Mouse (Mus musculus) T-helper 17 cell (primary cell): ENCODE measurements around the gene Dis3l.
"Not testable (repeated sequence)": the region's sequence is repeated elsewhere in the genome, so short reads cannot be mapped to it uniquely, and the experiment has no call there.

Experiments
- in situ Hi-C, 2 experiments: fragments of 300-600 bp; cut with MboI, MseI; formaldehyde crosslinking; loops; 1 replicate in 1 of 2; 2 replicates in 1 of 2; pipeline ENCODE4 v1.15.1; 2025; ENCODE audit warnings: high pct_unique_total_duplicates in 2 of 2

Dis3l gene

DNA sequence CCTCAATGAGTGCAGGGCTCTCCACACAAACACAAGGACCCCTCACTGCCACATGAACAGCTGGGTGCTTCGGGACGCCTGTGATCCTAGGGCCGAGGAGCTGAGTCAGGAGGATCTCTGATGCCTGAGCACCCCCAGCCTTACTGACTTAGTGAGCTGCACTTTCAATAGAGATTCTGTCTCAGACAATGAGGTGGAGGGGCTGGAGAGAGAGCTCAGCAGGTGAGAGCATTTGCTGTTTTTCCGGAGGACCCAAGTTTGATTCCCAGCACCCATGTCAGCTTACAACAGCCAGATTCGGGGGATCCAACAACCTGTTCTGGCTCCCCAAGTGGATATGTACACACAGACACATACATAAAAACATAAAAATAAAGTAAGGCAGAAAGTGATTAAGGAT is 24.1 kb downstream of the Dis3l start:
- in situ Hi-C loops, result no loop called here

DNA sequence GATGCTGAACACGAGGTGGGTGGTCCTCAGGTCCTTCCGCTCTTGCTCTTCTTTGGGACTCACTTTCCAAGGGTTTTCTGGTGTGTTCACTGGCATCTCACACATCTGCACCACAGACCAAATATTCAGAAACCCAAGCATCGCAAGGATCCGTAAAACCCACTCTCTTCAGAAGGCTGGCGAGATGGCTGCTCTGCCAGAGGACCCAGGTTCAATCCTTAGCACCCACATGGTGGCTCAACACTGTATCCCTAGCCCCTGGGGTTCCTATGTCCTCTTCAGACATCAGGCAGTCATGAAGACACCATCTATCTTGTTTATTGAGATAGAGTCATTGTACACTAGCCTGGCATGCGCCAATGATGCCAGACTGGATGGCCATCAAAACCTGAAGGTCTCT is 26.4 kb downstream of the Dis3l start:
- in situ Hi-C loops, result no loop called here

DNA sequence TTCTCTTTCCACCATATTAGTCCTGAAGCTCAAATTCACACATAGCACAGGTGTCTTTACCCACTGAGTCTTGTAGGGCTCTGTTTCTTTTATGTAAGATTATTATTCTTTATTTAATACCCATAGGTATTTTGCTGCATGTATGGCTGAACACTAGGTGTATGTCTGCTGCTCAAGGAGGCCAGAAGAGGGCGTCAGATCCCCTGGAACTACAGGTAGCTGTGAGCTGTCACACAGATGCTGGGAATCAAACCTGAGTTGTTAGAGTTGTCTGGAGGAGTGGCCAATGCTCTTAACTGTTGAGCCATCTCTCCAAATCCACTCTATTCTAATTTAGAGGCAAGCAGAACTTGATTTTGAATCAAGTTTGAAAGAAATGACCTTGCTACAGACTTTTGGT is 29.0 kb downstream of the Dis3l start:
- in situ Hi-C loops, result no loop called here

DNA sequence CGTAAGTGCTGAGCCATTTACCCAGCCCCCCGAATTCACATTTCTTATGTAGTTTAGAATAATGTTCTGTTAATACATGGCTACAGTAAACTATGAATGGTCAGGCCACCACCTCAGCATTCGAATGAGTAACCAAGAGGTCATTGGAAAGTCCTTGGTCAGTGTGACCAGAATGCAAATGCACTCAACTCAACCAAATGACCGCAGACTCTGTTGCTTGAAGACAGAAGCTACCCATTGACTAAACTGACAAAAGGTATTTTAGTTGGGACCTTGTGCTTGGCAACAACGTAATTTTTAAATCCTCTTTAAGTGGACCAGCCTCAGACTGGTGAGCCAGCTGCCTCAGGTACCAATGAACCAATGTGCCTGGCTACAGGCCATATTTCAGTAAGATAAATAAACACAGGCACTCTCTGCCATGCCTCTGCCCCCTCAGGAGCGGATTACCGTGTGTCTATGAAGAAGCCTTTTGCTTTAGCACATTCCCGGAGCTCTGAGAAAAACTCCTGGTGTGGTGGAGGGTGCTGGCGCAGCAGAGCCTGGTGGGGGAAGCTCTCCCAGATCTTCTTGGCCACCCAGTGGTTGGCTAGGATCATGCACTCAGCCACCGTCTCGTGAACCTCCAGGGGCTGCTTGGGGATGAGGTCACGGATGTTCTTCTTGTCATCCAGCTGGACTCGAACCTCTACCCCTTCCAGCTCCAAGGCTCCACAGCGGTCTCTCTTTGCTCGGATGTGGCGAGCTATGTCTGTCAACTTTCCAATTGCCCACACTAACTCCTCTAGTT is 29.9 kb downstream of the Dis3l start:
- in situ Hi-C loops, result no loop called here

DNA sequence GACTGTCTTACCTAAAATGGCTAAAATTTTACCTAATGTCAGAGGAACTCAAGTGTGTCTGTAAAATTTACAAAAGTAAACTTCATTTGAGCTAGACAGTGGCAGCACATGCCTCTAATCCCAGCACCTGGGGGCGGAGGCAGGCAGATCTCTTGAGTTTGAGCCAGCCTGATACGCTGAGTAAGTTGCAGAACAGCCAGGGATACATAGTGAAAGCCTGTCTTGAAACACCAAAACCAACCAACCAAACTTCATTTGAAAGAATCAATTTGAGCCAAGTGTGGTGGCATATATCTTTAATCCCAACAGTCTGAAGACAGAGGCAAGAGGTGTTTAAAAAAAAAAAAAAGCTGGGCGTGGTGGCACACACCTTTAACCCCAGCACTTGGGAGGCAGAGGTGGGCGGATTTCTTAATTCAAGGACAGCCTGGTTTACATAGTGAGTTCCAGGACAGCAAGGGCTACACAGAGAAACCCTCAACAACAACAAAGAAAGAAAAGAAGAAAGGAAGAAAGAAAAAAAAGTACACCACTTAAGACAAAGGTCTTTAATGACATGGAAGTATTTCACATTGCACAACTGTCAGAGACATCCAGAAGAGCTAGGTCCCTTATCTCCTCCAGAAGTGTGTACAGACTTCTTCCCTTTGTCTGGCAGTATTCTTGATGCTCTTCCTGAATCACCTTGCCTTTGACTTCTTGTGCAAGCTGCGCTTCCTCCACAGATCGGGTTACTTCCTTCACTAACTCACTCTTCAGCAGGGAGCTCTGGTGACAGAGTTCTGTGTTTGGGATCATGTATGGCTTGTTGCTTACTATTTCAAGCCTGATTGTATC is 34.4 kb downstream of the Dis3l start:
- in situ Hi-C loops, result loop anchor here (5.0 kb wide), 2 partner anchors 94 to 756 kb away; no protein-coding TSS in a partner anchor

DNA sequence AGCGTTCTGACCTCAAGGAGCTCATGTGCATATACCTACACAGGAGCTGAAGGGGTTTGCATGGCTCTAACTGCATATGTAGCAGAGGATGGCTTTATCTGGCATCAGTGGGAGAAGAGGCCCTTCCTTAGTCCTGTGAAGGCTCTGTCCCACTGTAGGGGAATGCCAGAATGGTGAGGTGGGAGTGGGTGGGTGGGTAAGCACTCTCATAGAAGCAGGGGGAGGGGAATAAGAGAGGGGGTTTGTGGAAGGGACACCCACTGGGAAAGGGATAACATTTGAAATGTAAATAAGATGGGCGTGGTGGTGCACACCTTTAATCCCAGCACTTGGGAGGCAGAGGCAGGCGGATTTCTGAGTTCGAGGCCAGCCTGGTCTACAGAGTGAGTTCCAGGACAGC is 38.0 kb downstream of the Dis3l start:
- in situ Hi-C loops, result not testable (repeated sequence)

DNA sequence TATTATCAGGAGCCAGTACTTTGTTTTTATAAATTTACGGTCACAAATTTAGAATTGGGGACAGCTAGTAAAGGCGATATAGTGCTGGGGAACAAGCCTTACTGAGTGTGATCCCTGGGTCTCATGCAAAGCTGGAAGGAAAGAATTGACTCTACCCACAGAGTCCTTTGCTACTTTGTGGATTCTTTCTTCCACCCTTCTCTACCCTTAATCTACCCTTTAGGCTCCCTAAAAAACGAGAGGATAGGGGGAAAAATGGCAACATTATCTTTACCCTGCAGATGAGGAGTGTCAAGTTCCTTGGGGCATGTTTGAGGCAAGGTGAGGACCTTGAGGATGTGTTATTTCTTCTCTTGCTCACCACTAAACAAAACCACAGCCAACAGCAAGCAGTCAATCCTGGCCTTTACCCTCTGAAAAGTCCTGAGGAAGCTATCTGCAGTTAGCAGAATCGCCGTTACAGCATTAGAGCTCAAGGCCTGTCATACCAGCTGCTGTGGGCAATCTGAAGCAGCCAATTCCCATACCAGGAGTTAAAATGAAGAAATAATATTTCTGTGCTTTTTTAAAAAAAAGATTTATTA is 58.6 kb downstream of the Dis3l start:
- in situ Hi-C loops, result loop anchor here in 1 of 2 experiments (5.0 kb wide), 1 partner anchor 110 kb away; the partner anchor contains the start of genes Rpl4 and Zwilch

DNA sequence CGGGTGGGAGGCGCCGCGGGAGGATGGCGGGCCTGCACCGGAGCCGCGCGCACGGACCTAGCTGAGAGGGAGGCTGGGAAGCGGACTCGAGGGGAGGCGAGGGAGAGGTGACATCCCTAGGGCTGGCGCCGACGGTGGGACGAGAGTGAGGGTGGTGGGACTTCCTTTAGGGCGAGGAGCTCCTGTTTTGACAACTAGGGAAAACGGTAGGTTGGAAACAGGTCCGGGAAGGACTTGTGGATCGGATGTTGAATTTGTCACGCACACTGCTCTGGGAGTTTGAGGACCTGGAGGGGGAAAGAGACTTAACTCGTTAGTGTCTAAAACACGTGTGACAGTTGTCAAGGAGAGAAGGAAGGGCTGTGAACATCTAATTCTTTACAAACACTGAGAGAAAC is 59.3 kb downstream of the Dis3l start:
- in situ Hi-C loops, result loop anchor here in 1 of 2 experiments (5.0 kb wide), 1 partner anchor 109 kb away; the partner anchor contains the start of genes Rpl4 and Zwilch

DNA sequence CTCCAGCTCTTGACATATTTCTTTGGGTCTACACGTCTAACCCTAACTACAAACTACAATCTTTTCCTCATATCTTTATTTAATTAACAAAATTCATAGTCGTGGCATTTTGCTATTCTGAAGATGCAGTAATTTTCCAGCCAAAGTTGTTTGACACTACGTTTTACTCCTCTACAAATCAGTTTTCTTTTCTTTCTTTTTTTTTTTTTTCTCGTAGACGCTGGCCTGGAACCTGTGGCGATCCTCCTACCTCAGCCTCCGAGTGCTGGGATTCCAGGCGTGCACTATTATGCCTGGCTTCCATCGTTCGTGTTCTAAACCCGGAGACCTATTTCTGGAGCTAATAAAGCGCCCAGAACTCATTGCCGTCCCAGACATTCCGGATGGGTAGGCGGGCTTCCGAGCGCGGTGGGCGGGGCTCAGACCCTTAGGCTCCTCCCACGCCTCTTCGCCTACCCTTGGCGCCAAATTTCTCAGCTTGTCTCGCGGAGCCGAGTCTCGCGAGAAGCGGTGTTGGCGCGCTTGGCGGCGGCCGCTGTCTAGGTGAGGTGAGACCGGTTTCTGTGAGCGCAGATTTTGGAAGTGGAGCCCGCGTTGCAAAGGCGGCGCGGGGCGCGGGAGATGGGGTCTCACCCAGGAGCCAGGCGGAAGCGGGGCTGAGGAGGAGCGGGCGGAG is 59.8 kb downstream of the Dis3l start, which contains the start of gene Tipin:
Gene Tipin, plus strand, starts transcription at position 477 of the 676 bp plus-strand sequence.
- in situ Hi-C loops, result loop anchor here in 1 of 2 experiments (5.0 kb wide), 1 partner anchor 109 kb away; the partner anchor contains the start of genes Rpl4 and Zwilch

DNA sequence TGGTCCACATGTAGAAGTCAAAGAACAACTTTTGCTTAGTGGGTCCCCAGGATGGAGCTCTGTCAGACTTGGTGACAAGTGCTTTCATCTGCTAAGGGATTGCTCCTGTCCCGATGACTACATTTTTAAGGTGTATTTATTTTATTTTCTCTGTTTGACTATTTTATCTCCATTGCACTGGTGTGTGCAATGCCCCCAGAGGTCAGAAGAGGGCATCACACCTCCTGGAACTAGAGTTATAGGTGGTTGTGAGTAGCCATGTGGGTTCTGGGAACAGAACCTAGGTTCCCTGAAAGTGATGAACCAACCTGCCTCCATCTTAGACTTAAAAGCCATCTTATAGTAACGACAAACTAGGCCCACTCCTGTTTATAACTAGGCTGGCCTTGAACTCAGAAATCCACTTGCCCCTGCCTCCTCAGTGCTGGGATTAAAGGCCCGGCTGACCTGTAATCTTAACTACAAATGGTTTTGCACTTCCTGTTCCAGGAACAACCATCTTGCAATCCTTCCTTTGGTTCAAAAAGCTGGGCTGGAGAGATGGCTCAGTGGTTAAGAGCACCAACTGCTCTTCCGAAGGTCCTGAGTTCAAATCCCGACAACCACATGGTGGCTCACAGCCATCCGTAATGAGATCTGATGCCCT is 62.3 kb downstream of the Dis3l start:
- in situ Hi-C loops, result loop anchor here in 1 of 2 experiments (5.0 kb wide), 1 partner anchor 96 kb away; no protein-coding TSS in a partner anchor

DNA sequence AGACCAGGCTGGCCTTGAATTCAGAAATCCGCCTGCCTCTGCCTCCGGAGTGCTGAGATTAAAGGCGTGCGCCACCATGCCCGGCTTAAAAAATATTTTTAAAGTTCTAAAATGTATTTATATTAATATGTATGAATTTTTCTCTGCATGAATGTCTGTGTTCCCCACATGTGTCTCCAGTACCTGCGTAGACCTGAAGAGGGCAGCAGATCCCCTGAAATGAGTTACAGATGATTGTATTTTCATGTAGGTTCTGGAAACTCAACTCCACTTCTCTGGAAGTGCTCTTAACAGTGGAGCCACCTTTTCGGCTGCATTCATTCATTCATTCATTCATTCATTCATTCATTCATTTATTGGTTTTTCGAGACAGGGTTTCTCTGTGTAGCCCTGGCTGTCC is 63.4 kb downstream of the Dis3l start:
- in situ Hi-C loops, result loop anchor here in 1 of 2 experiments (5.0 kb wide), 1 partner anchor 95 kb away; no protein-coding TSS in a partner anchor

DNA sequence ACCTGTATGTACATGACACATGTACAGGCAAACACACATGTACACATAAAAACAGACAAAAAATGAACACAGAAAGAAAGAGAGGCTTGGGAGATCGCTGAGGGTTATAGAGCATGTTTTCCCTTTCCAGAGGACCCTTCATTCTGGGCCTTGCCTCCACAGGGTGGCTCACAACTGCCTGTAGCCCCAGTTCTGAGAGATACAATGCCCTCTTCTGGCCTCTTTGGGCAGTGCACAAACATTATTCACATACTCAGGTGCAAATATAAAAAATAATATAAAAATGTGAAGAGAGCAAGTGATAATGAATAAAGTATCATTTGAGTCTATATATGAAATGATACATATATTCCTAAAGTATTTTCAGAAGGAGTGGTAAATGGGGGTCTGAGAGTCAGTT is 66.2 kb downstream of the Dis3l start:
- in situ Hi-C loops, result loop anchor here in 1 of 2 experiments (5.0 kb wide), 1 partner anchor 93 kb away; no protein-coding TSS in a partner anchor

DNA sequence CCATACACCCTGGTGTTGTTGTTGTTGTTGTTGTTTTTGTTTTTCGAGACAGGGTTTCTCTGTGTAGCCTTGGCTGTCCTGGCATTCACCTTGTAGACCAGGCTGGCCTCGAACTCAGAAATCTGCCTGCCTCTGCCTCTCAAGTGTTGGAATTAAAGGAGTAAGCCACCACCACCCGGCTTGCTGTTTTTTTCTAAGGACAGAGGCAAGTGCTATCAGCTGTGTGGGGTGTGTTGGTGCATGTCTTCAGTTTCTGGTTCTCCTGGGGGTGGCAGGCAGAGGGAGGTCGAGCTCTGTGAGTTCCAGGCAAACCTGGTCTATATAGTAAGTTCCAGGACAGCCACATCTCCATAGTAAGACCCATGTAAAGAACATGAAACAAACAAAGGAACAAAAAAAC is 66.8 kb downstream of the Dis3l start:
- in situ Hi-C loops, result no loop called here

DNA sequence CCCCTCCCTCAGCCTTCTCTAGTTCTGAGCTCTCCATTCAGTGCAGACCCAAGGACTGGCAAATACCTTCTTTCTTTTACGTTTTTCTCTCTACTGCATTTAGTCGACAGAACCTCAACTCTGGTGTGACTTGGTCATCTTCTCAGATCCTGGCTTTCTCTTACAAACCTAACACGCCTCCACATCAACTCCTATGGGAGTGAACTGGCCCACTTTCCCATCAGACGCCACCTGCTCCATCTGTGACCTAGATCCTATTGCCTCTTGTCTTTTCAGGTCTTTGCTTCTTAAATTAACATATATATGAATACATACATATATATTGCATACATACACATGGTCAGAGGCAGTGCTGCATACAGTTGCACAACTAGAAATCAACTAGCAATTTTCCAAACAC is 67.3 kb downstream of the Dis3l start:
- in situ Hi-C loops, result no loop called here

DNA sequence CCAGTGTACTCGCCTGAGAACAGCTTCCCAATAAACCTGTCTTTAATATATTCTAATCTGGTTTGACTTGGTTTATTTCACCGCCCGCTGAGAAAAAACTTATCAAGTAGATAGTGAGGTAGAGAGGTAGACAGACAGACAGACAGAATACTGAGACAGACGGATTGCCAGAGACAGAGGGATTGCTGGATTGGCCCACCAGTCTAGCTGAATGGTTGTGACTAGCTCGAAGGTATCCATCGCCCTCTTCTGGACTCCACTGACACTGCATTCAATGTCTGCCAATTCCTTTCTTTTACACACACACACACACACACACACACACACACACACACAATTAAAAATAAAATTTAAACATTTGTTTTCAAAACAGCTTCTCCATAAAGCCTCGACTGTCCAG is 68.5 kb downstream of the Dis3l start:
- in situ Hi-C loops, result no loop called here

DNA sequence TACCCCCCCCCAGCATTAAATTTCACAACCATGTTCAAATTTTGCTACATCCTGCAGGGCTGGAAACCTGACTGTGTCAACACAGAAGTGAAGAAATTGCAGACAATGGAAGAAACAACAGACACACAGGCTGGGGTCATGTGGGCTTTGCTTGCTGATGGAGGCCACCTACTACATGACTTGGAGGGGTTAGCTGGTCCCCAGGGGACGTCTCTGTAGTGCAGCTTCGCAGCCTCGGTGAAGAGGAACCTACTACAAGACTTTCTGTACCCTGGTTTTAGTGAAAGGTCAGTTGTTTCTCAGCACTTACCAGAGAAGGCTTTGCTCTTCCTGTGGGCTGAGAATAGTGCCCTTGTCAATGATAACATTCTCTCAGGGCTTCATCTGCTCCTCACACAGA is 69.8 kb downstream of the Dis3l start:
- in situ Hi-C loops, result no loop called here

DNA sequence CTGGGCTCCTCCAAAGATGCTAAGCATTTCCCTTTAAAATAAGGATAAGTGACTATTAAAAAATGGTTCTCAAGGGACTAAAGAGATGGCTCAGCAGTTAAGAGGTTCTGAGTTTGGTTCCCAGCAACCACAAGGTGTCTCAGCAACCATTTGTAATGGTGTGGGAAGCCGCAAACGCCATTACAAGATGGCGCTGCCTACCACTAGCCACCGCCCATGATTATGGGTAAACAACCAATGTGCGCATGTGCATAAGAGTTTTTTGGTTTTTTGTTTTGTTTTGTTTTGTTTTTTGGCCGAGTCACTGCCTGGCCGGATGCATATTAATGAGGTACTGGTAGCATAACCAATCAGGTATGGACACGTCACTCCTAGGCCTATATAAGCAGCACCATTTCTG is 72.3 kb downstream of the Dis3l start:
- in situ Hi-C loops, result not testable (repeated sequence)

DNA sequence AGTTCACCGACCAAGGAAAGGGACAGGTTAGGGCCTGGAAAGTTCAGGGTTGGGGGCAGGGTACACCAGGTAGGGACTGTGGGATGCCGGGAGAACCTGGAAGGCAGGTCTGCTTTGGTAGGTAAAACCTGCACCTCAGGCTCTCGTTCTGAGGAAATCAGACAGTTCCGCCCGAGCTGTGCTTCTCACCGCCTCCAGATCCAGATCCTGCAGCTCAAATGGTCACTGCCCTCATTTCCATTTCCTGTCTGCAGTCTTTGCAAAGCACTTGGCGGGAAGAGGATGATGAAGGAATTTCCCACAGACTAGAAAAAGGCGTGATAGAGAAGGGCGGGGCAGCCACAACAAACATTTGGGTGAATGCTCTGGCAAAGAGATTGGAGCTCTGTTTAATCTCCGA is 72.9 kb downstream of the Dis3l start:
- in situ Hi-C loops, result no loop called here

DNA sequence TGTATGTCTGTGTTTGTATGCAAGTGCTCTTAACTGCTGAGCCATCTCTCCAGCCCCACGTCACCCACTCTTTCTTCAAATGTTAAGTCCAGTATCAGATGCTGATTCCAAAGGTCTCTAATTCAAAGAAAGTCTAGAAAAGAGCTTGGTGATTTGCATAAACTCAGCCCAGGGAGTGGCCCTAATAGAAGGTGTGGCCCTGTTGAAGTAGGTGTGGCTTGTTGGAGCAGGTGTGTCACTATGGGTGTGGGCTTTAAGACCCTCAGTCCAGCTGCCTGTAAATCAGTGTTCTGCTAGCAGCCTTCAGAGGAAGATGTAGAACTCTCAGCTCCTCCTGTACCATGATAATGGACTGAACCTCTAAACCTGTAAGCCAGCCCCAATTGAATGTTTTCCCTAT is 73.9 kb downstream of the Dis3l start:
- in situ Hi-C loops, result no loop called here

DNA sequence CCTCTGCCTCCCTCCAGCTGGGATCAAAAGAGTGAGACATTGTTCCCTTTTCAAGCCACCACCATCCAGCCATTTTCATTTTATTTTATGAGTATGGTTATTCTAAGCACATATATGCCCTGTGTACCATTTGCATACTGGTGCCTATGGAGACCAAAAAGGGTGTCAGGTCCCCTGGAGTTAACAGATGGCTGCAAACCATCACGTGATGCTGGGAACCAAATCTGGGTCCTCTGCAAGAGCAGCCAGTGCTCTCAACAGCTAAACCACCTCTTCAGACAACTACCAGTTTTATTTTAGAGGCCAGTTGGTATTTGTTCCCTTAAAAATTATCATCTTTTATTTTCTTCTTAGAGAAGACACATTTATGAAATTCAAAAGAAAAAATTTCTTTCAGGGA is 76.3 kb downstream of the Dis3l start:
- in situ Hi-C loops, result no loop called here

DNA sequence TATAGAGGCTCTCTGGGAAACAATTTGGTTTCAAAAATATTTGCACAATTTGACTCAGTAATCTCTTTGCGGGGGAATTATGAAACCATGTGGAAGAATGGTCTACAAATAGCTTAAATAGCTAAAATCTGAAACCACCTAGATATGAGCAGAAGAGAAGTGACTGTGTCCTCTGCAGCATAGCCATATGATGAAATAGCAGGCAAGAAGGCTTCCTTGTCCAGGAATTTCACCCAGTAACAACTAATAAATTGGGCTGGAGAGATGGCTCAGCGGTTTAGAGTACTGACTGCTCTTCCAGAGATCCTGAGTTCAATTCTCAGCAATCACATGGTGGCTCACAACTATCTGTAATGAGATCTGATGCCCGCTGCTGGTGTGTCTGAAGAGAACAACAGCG is 80.1 kb downstream of the Dis3l start:
- in situ Hi-C loops, result no loop called here
